Mouse (Mus musculus): ENCODE measurements at regions not wholly inside any gene's neighbourhood (a gene's known extent, or its start where the extent isn't known, plus 50 kb on each side); places are given as distances from the start of the nearest gene placed in this dataset.

DNA sequence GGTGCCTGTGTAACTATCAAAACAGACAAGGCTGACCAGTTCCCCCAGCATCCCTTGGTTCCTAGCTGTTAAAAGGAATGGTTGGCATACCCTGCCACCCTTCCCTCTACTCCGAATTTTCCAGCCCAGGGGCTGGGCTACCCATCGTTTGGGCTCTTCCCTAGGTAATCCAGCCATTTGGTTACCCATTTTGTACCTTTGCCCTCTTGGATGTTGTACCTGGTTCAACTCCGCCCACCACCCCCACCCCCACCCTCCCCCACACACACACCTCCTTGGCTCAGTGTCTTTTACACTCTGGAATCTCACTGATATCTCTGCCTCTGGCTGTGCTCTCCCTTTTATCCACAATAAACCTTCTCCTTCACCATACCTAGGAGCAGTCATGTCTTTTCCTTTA lies 271.6 kb upstream of the Cdh4 start:
- TF ChIP-seq CTCF (IDR thresholded peaks at IDR 0.05; ENCODE audit: insufficient read depth, low read length) (no peak), POLR2A (IDR thresholded peaks at IDR 0.05; ENCODE audit: borderline replicate concordance, extremely low read depth, low read depth, low read length) (no peak)
